Mouse (Mus musculus) left cerebral cortex, postnatal 25 days (tissue): Measurements from ENCODE around the gene Glmn. TPM values are rescaled to one million over a fixed set of nuclear protein-coding genes. Genes with fewer than 3 reads are reported as not detected.

Source experiments
- DNase-seq, 2 experiments: peaks; one replicate each; pipeline ENCODE4 v3.0.0; 2022; ENCODE audit warnings: low spot score in 2 of 2, mixed read lengths in 1 of 2
- intact Hi-C: fragments of 180-260 bp; cut with DNase I; formaldehyde crosslinking; loops from one replicate; pipeline ENCODE4 v1.15.1; 2025
- total RNA-seq, 2 experiments: library from RNA; stranded (reverse); gene quantifications; 2 replicates each; pipeline ENCODE4 v1.2.3; 2021

Gene Glmn
- 10 to 100 TPM; 19.2 to 21.2 TPM for total RNA-seq

GRCm38 (mm10) chr5:107597301-107598077 lies at the start of gene Glmn, which contains the start of gene Rpap2:
Glmn (minus strand) TSS chr5:107597888.
Rpap2 (plus strand) TSS chr5:107597373.
- intact Hi-C loops: loop anchor here (5.0 kb wide), 2 partner anchors 95 to 195 kb away; partner anchors contain the start of gene Ephx4

GRCm38 (mm10) chr5:107645935-107646334 lies 48.2 kb upstream of the Glmn start:
- intact Hi-C loops: no loop called here
- DNase-seq: no peak

More at GRCm38 (mm10) chr5:107597301-107598077, at the start of gene Glmn, which contains the start of gene Rpap2:
- peak; percentile 85 to 89 for DNase-seq

GRCm38 (mm10) chr5:107644595-107644994 lies 46.9 kb upstream of the Glmn start:
- no peak for DNase-seq
- intact Hi-C loops: no loop called here

- intact Hi-C loops: no loop called here
Measured at GRCm38 (mm10) chr5:107638366-107638765, 40.7 kb upstream of the Glmn start.

GRCm38 (mm10) chr5:107637106-107637505 lies 39.4 kb upstream of the Glmn start:
- no peak for DNase-seq
- intact Hi-C loops: no loop called here

More at GRCm38 (mm10) chr5:107638366-107638765, 40.7 kb upstream of the Glmn start:
- DNase-seq: peak in 1 of 2 experiments; percentile 9

- no peak for DNase-seq
- intact Hi-C loops: no loop called here
Measured at GRCm38 (mm10) chr5:107633651-107634050, 36.0 kb upstream of the Glmn start.

GRCm38 (mm10) chr5:107621327-107621726 lies 23.6 kb upstream of the Glmn start:
- no peak for DNase-seq
- intact Hi-C loops: no loop called here

- intact Hi-C loops: no loop called here
- no peak for DNase-seq
Measured at GRCm38 (mm10) chr5:107617986-107618385, 20.3 kb upstream of the Glmn start.

GRCm38 (mm10) chr5:107611224-107611623 lies 13.5 kb upstream of the Glmn start:
- peak; percentile 72 to 76 for DNase-seq
- intact Hi-C loops: loop anchor here (1.0 kb wide), 1 partner anchor 280 kb away; no protein-coding TSS in a partner anchor

- no peak for DNase-seq
- intact Hi-C loops: loop anchor here (5.0 kb wide), 2 partner anchors 96 to 196 kb away; partner anchors contain the start of gene Ephx4
Measured at GRCm38 (mm10) chr5:107598380-107598779, 692 bp upstream of the Glmn start.

- intact Hi-C loops: no loop called here
- DNase-seq: peak in 1 of 2 experiments; percentile 10
Measured at GRCm38 (mm10) chr5:107569148-107569547, 28.5 kb downstream of the Glmn start.

- DNase-seq: no peak
- intact Hi-C loops: no loop called here
Measured at GRCm38 (mm10) chr5:107556969-107557368, 40.7 kb downstream of the Glmn start.

- intact Hi-C loops: no loop called here
Measured at GRCm38 (mm10) chr5:107554336-107554735, 43.4 kb downstream of the Glmn start.

GRCm38 (mm10) chr5:107548444-107548843 lies 49.2 kb downstream of the Glmn start:
- intact Hi-C loops: no loop called here
- DNase-seq: no peak

More at GRCm38 (mm10) chr5:107554336-107554735, 43.4 kb downstream of the Glmn start:
- no peak for DNase-seq

GRCm38 (mm10) chr5:107547955-107548354 lies 49.7 kb downstream of the Glmn start:
- DNase-seq: no peak
- intact Hi-C loops: no loop called here

- DNase-seq: no peak
- intact Hi-C loops: no loop called here
Measured at GRCm38 (mm10) chr5:107545927-107546326, 51.8 kb downstream of the Glmn start.

GRCm38 (mm10) chr5:107541696-107542095 lies 56.0 kb downstream of the Glmn start:
- intact Hi-C loops: no loop called here
- no peak for DNase-seq

GRCm38 (mm10) chr5:107534581-107534980 lies 63.1 kb downstream of the Glmn start, which contains the start of gene 1700028K03Rik:
1700028K03Rik (plus strand) TSS chr5:107534709.
- intact Hi-C loops: no loop called here
- no peak for DNase-seq

- DNase-seq: no peak
- intact Hi-C loops: no loop called here
Measured at GRCm38 (mm10) chr5:107533590-107533989, 64.1 kb downstream of the Glmn start.

GRCm38 (mm10) chr5:107528856-107529255 lies 68.8 kb downstream of the Glmn start:
- intact Hi-C loops: no loop called here
- no peak for DNase-seq

GRCm38 (mm10) chr5:107524281-107524680 lies 73.4 kb downstream of the Glmn start:
- intact Hi-C loops: no loop called here
- DNase-seq: peak; percentile 52 to 89
